Mouse (Mus musculus): ENCODE measurements at regions not wholly inside any gene's neighbourhood (a gene's known extent, or its start where the extent isn't known, plus 50 kb on each side); places are given as distances from the start of the nearest gene placed in this dataset.

- TF ChIP-seq CTCF (IDR thresholded peaks at IDR 0.05; ENCODE audit: low read depth) (no peak), EP300 (optimal IDR thresholded peaks at IDR 0.05) (no peak)
Measured at GRCm38 (mm10) chr13:6998094-6998493, 349.5 kb upstream of the Pfkp start.
